9 mouse cellular contexts compared by ENCODE assay signal in the genomic region with DNA sequence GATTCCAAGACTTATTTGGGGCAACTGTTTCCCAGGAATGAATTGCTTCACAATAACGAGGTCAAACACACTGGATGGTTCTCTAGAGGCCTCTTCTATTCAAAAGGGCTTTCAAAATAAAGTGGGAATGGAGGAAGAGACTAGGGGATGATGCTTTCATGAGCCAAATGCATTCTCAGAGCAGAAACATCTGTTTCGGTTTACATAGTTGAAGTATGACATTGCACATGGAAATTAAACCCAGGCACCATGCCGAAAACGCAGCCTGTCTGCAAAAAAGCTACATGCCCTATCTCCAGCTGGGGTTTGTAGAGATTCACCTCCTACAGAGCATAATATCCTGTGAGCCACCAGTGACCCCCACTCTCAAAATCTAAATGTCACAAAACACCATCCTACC. TPM values are rescaled to one million over a fixed set of nuclear protein-coding genes. Genes with fewer than 3 reads are reported as not detected.
DNase-seq lines count a peak whose midpoint lies in the region; ATAC-seq and TF ChIP-seq lines count a peak whose summit lies in the region.
"Had no signal": no experiment of that assay in that cellular context is flagged by ENCODE, and none has a peak within 500 bp of the region (broad histone marks: within the 10 kb centered on the region; RNA-seq: fewer than 3 reads in every experiment).

No protein-coding gene starts in this region.

- H3K9me3 ChIP-seq in neural tube, embryonic 15.5 days (replicated peaks) = no peaks in the 10 kb centered on the region
- peaks cover 2% of the 10 kb centered on the region; the same call in 1 of the 2 replicates for H3K9me3 ChIP-seq in limb, embryonic 10.5 days (replicated peaks)
- H3K9me3 ChIP-seq in stomach, embryonic 15.5 days = no peaks in the 10 kb centered on the region
- H3K9me3 ChIP-seq: midbrain, embryonic 13.5 days had no signal

- H3K9ac ChIP-seq in neural tube, embryonic 15.5 days (replicated peaks) = no peak overlapping the region
- H3K9ac ChIP-seq in heart, adult 2 months (ENCODE audit: low read depth, low read length) = no peak overlapping the region
- H3K9ac ChIP-seq in stomach, embryonic 15.5 days = no peak overlapping the region
- H3K9ac ChIP-seq: midbrain, embryonic 13.5 days had no signal

- H3K4me3 ChIP-seq in neural tube, embryonic 15.5 days (replicated peaks) = no peak overlapping the region
- no peak overlapping the region for H3K4me3 ChIP-seq in heart, adult 2 months
- H3K4me3 ChIP-seq in limb, embryonic 10.5 days = no peak overlapping the region
- H3K4me3 ChIP-seq in stomach, embryonic 15.5 days (replicated peaks) = no peak overlapping the region
- H3K4me3 ChIP-seq: midbrain, embryonic 13.5 days had no signal

- no peak for ATAC-seq in neural tube, embryonic 15.5 days (ENCODE audit: low FRiP score)
- ATAC-seq in stomach, embryonic 15.5 days (ENCODE audit: insufficient read depth, low FRiP score, low read depth) = no peak; the same call in 1 of the 2 replicates
- no peak for ATAC-seq in megakaryocyte-erythroid progenitor cell, adult 5-6 weeks (replicated peaks; ENCODE audit: low FRiP score, low TSS enrichment, poor library complexity, severe bottlenecking)
- ATAC-seq: midbrain, embryonic 13.5 days had no signal

- H3K4me2 ChIP-seq in neural tube, embryonic 15.5 days = no peak overlapping the region
- H3K4me2 ChIP-seq in stomach, embryonic 15.5 days = 0 out of 2 replicates have a peak overlapping the region, but pooled peaks have one; percentile 21
- H3K4me2 ChIP-seq: midbrain, embryonic 13.5 days had no signal

- H3K27me3 ChIP-seq in neural tube, embryonic 15.5 days (replicated peaks) = no peaks in the 10 kb centered on the region
- H3K27me3 ChIP-seq in heart, adult 2 months (ENCODE audit: control insufficient read depth, insufficient read depth, low read length) = no peaks in the 10 kb centered on the region
- H3K27me3 ChIP-seq in limb, embryonic 10.5 days (ENCODE audit: low read depth, poor library complexity, severe bottlenecking) = no peaks in the 10 kb centered on the region
- no peaks in the 10 kb centered on the region for H3K27me3 ChIP-seq in stomach, embryonic 15.5 days (replicated peaks)
- H3K27me3 ChIP-seq: midbrain, embryonic 13.5 days had no signal

- H3K4me1 ChIP-seq in neural tube, embryonic 15.5 days = no peaks in the 10 kb centered on the region
- H3K4me1 ChIP-seq in heart, adult 2 months (ENCODE audit: control insufficient read depth, insufficient read depth, low read length) = no peaks in the 10 kb centered on the region; the same call in 1 of the 2 replicates
- H3K4me1 ChIP-seq in limb, embryonic 10.5 days = peaks cover 45% of the 10 kb centered on the region
- peaks cover 2% of the 10 kb centered on the region; the same call in 1 of the 2 replicates for H3K4me1 ChIP-seq in stomach, embryonic 15.5 days
- H3K4me1 ChIP-seq: midbrain, embryonic 13.5 days had no signal

- no peak overlapping the region for H3K27ac ChIP-seq in neural tube, embryonic 15.5 days (replicated peaks)
- H3K27ac ChIP-seq in heart, adult 2 months = peak overlapping the region; percentile 60
- H3K27ac ChIP-seq in limb, embryonic 10.5 days = peak overlapping the region; percentile 86
- H3K27ac ChIP-seq in stomach, embryonic 15.5 days = peak overlapping the region; percentile 79
- H3K27ac ChIP-seq: midbrain, embryonic 13.5 days had no signal

- intact Hi-C loops in heart, adult 2 months (cut with DNase I) = loop anchor here (2.0 to 10.0 kb wide), 4 partner anchors 91 to 1538 kb away; no protein-coding TSS in a partner anchor

- no peak for TF ChIP-seq EP300 in heart, adult 2 months (IDR thresholded peaks at IDR 0.05; ENCODE audit: insufficient read depth, low read depth, low read length)

- H3K79me2 ChIP-seq in heart, adult 2 months (replicated peaks; ENCODE audit: control insufficient read depth, insufficient read depth, low read length) = no peaks in the 10 kb centered on the region

- no peak for TF ChIP-seq POLR2A in heart, adult 2 months (IDR thresholded peaks at IDR 0.05; ENCODE audit: insufficient read depth, low read depth, low read length)

- TF ChIP-seq CTCF in heart, adult 2 months (IDR thresholded peaks at IDR 0.05) = no peak

- WGBS in neural tube, embryonic 15.5 days = 69% methylated on average over 4 of the region's 4 CpGs
- 66% methylated on average over 4 of the region's 4 CpGs for WGBS in heart, adult 2 months
- WGBS in limb, embryonic 10.5 days = 24% methylated on average over 4 of the region's 4 CpGs
- WGBS in stomach, embryonic 15.5 days = 38% methylated on average over 4 of the region's 4 CpGs

- peak; percentile 33 for DNase-seq in neural tube, embryonic 10.5 days (ENCODE audit: extremely low spot score, low spot score)
- DNase-seq in heart, adult 2 months = peak; percentile 49 to 65
- peak; percentile 55 for DNase-seq in limb, embryonic 10.5 days (ENCODE audit: low spot score)
- DNase-seq in adrenal gland, adult 18-20 months (ENCODE audit: low spot score in 2 of 2) = no peak
- no peak for DNase-seq in layer of hippocampus, postnatal 14 days (ENCODE audit: low spot score in 2 of 2)

- H3K36me3 ChIP-seq in neural tube, embryonic 15.5 days = no peaks in the 10 kb centered on the region
- H3K36me3 ChIP-seq in heart, adult 2 months (ENCODE audit: control insufficient read depth, insufficient read depth, low read length) = no peaks in the 10 kb centered on the region
- H3K36me3 ChIP-seq in limb, embryonic 10.5 days = peaks cover 8% of the 10 kb centered on the region; the same call in 1 of the 2 replicates
- H3K36me3 ChIP-seq in stomach, embryonic 15.5 days = no peaks in the 10 kb centered on the region
- H3K36me3 ChIP-seq: midbrain, embryonic 13.5 days had no signal

RNA-seq across cellular contexts. Expression of gene Wdr75, which starts 29.3 kb away (rescaled TPM):
- polyA plus RNA-seq in neural tube, embryonic 15.5 days (2015; fragmentation: Nextera tagmentation; extraction: Ambion mirVana) = 55.8 and 58.6 TPM in 2 replicates
- 10 to 100 TPM; 19.1 to 22.8 TPM for total RNA-seq in heart, adult 2 months (2021)
- polyA plus RNA-seq in heart, adult 2 months (2012; rRNA removed) = 27.8 and 40.0 TPM in 2 replicates
- 100 and 104 TPM in 2 replicates for polyA plus RNA-seq in limb, embryonic 10.5 days (2016; fragmentation: Nextera tagmentation; extraction: Ambion mirVana)
- 69.0 and 70.3 TPM in 2 replicates for polyA plus RNA-seq in stomach, embryonic 15.5 days (2015; fragmentation: Nextera tagmentation; extraction: Ambion mirVana)
- 185 and 197 TPM in 2 replicates for total RNA-seq in megakaryocyte-erythroid progenitor cell, adult 5-6 weeks (2014; fragmentation: Nextera tagmentation)
- total RNA-seq in megakaryocyte-erythroid progenitor cell, adult 5-6 weeks (2017) = 135 and 149 TPM in 2 replicates
- total RNA-seq in adrenal gland, adult 18-20 months (2021) = 10 to 100 TPM; 49.6 to 59.2 TPM
- 10 to 100 TPM; 37.2 to 39.7 TPM for total RNA-seq in layer of hippocampus, postnatal 14 days (2021)

Comparison
In these comparisons a context has a peak if more than half of its experiments do, and no peak if none do; other contexts are left out.
1. DNase-seq: peak in neural tube, embryonic 10.5 days (single experiment), heart, adult 2 months (2 of 2) and limb, embryonic 10.5 days (single experiment); none in adrenal gland, adult 18-20 months (0 of 2) and layer of hippocampus, postnatal 14 days (0 of 2).